Mouse (Mus musculus): ENCODE data around the gene Slc24a2. TPM values are rescaled to one million over a fixed set of nuclear protein-coding genes. Genes with fewer than 3 reads are reported as not detected.
A peak's percentile ranks its signal among the peaks of the same experiment; 100 is the strongest.

The Slc24a2 gene
- polyA plus RNA-seq, 2 experiments: 0.62 to 1.3 TPM

DNA sequence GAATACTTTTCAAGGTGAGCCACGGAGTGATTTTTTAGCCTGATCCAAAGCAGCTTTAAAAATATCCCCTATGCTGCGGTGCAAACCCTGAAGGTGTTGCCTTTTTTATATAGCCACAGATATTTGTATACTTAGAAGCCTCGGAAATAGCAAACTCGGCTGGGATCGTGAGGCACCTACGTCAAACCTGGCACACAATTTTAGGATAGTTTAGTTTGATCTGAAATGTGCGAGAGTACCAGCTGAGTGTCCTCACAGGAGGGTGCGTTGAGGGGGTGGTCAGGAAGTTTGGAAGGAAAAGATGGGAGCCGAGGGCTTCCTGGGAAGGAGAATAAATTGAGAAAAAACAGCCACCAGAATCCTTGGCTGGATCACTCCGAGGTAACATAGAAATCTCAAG lies 194.6 kb downstream of the Slc24a2 start:
- Histone ChIP-seq H3K4me1 (ENCODE audit: control insufficient read depth, insufficient read depth, low read length) (no peaks in the 10 kb centered on the region), H3K27ac (replicated peaks; ENCODE audit: low read depth, low read length) (no peak overlapping the region), H3K27me3 (ENCODE audit: control insufficient read depth, insufficient read depth, low read length) (no peaks in the 10 kb centered on the region), H3K9ac (ENCODE audit: low read depth, low read length, severe bottlenecking) (no peak overlapping the region), H3K4me2 (replicated peaks; ENCODE audit: low read depth, low read length, severe bottlenecking) (no peak overlapping the region), H3K4me3 (replicated peaks; ENCODE audit: low read length) (no peak overlapping the region), H3K9me3 (ENCODE audit: control insufficient read depth, low read length) (no peaks in the 10 kb centered on the region), H3K36me3 (ENCODE audit: control insufficient read depth, insufficient read depth, low read length) (no peaks in the 10 kb centered on the region)
- TF ChIP-seq POLR2A (IDR thresholded peaks at IDR 0.05; ENCODE audit: borderline replicate concordance, extremely low read depth, insufficient read depth, insufficient read length): no peak
- 86% methylated on average over 10 of the region's 10 CpGs for WGBS
- ATAC-seq (ENCODE audit: low FRiP score, low read depth) (no peak), DNase-seq (ENCODE audit: low spot score) (no peak)

DNA sequence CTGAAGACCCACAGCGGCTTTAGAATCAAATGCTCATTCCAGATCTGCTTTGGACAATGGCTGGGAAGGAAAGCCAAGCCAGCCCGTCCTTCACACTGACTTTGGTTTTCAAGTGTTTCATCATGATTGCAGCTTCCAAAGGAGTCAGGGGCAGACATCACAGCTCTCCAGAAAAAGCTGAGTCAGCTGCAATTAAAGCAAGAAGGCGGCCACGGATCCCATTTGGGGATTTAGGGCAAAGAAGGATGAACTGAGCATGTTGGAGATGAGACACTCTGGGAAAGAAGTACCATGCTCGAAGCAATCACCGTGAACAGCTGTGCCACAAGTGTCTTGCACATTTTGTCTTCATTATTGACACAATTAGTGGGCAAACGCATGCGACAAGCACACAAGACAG lies 197.6 kb downstream of the Slc24a2 start:
- Histone ChIP-seq H3K36me3 (ENCODE audit: control insufficient read depth, insufficient read depth, low read length) (no peaks in the 10 kb centered on the region), H3K4me3 (replicated peaks; ENCODE audit: low read length) (no peak overlapping the region), H3K4me1 (ENCODE audit: control insufficient read depth, insufficient read depth, low read length) (no peaks in the 10 kb centered on the region), H3K27me3 (ENCODE audit: control insufficient read depth, insufficient read depth, low read length) (no peaks in the 10 kb centered on the region), H3K9ac (ENCODE audit: low read depth, low read length, severe bottlenecking) (no peak overlapping the region), H3K9me3 (ENCODE audit: control insufficient read depth, low read length) (no peaks in the 10 kb centered on the region), H3K27ac (replicated peaks; ENCODE audit: low read depth, low read length) (no peak overlapping the region), H3K4me2 (replicated peaks; ENCODE audit: low read depth, low read length, severe bottlenecking) (no peak overlapping the region)
- DNase-seq (ENCODE audit: low spot score) (no peak), ATAC-seq (ENCODE audit: low FRiP score, low read depth) (no peak)
- WGBS: 87% methylated on average over 8 of the region's 8 CpGs
- TF ChIP-seq POLR2A (IDR thresholded peaks at IDR 0.05; ENCODE audit: borderline replicate concordance, extremely low read depth, insufficient read depth, insufficient read length): no peak

DNA sequence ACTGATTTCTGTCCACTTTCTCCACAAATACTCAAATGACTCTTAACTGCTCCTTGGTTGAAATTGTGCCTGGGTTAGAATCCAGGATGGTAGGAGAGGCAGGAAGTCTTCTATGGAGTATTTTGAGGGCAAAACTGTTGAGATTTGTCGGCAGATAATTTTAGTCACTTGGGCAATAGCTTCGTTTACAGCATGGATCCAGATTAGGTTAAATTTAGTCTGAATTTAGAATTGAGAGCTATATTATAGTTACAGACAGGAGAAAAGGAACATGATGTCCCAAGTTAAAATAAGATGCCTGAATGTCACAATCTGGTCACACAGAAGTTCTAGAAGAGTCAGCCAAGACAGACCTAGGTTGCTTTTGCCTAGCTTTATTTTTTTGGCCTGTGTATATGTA lies 199.2 kb downstream of the Slc24a2 start:
- Histone ChIP-seq H3K4me2 (replicated peaks; ENCODE audit: low read depth, low read length, severe bottlenecking) (no peak overlapping the region), H3K9ac (ENCODE audit: low read depth, low read length, severe bottlenecking) (no peak overlapping the region), H3K9me3 (ENCODE audit: control insufficient read depth, low read length) (no peaks in the 10 kb centered on the region), H3K4me1 (ENCODE audit: control insufficient read depth, insufficient read depth, low read length) (no peaks in the 10 kb centered on the region), H3K4me3 (replicated peaks; ENCODE audit: low read length) (no peak overlapping the region), H3K27me3 (ENCODE audit: control insufficient read depth, insufficient read depth, low read length) (no peaks in the 10 kb centered on the region), H3K36me3 (ENCODE audit: control insufficient read depth, insufficient read depth, low read length) (no peaks in the 10 kb centered on the region), H3K27ac (replicated peaks; ENCODE audit: low read depth, low read length) (no peak overlapping the region)
- DNase-seq (ENCODE audit: low spot score) (no peak), ATAC-seq (ENCODE audit: low FRiP score, low read depth) (no peak)
- 81% methylated on average over 2 of the region's 2 CpGs for WGBS
- no peak for TF ChIP-seq POLR2A (IDR thresholded peaks at IDR 0.05; ENCODE audit: borderline replicate concordance, extremely low read depth, insufficient read depth, insufficient read length)

DNA sequence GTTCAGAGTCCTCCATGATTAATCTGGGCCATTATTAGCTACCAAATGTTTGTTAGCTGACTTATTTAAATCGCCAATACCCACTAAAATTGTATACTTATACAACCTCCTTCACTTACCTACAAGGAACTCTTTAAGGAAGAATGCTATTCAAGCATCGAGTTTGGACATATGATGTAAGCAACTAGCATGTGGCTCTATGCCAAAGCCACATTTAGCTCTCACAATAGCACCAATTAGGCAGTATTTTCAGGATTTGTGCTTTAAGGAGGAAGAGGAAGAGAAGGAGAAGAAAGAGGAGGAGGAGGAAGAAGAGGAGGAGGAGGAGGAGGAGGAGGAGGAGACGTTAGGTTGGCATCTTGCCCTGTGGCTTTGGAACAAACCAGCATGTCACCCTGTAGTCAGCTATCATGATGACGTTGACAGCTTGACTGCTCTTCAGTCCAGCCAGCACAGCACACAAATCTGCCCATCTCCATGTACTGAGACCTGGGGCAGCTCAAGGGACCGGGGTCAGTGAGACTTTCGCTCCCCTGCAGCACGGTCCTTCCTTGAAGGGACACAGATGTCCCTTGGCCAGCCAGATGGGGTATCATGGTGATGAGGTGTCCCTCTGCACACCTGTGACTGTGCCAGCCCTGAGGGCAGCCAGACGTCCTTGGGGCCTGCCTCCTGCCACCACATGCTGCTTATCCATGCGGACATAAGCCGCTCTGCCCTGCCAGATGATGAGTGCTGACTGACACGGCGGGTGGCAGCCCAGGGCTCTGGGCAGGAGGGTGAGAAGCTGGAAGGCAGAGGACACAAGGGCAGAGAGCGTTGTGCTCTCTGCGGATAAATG lies 203.7 kb downstream of the Slc24a2 start:
- ATAC-seq (ENCODE audit: low FRiP score, low read depth) (no peak), DNase-seq (ENCODE audit: low spot score) (no peak)
- no peak for TF ChIP-seq POLR2A (IDR thresholded peaks at IDR 0.05; ENCODE audit: borderline replicate concordance, extremely low read depth, insufficient read depth, insufficient read length)
- 0 out of 2 replicates have a peak, but pooled peaks cover 3% of the 10 kb centered on the region for H3K4me1 ChIP-seq (ENCODE audit: control insufficient read depth, insufficient read depth, low read length)
- WGBS: 72% methylated on average over 12 of the region's 14 CpGs
- H3K36me3 ChIP-seq (ENCODE audit: control insufficient read depth, insufficient read depth, low read length): no peaks in the 10 kb centered on the region
- H3K9ac ChIP-seq (ENCODE audit: low read depth, low read length, severe bottlenecking): no peak overlapping the region
- H3K27me3 ChIP-seq (ENCODE audit: control insufficient read depth, insufficient read depth, low read length): no peaks in the 10 kb centered on the region
- H3K4me2 ChIP-seq (replicated peaks; ENCODE audit: low read depth, low read length, severe bottlenecking): no peak overlapping the region
- H3K4me3 ChIP-seq (replicated peaks; ENCODE audit: low read length): no peak overlapping the region
- H3K27ac ChIP-seq (replicated peaks; ENCODE audit: low read depth, low read length): no peak overlapping the region
- no peaks in the 10 kb centered on the region for H3K9me3 ChIP-seq (ENCODE audit: control insufficient read depth, low read length)

DNA sequence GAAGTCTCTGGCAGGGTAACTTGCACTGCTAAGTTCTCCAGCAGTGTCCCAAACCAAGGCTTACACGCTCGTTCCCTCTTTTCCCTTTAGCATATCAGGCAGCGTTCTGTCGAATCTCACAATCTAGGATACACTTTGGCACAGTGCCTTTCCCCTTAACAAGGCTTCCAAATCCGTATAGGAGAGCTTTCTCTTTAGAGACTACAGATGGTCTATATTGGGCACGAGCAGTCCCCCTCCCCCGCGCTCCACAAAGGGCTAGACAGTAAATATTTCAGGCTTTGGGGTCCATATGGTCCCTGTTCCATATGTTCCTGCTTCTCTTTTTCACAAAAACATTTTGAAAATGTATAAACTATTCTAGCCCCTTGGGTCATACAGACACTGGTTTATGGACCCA lies 205.7 kb downstream of the Slc24a2 start:
- DNase-seq (ENCODE audit: low spot score) (peak; percentile 17), ATAC-seq (ENCODE audit: low FRiP score, low read depth) (no peak)
- no peak overlapping the region for H3K9ac ChIP-seq (ENCODE audit: low read depth, low read length, severe bottlenecking)
- TF ChIP-seq POLR2A (IDR thresholded peaks at IDR 0.05; ENCODE audit: borderline replicate concordance, extremely low read depth, insufficient read depth, insufficient read length): no peak
- H3K27me3 ChIP-seq (ENCODE audit: control insufficient read depth, insufficient read depth, low read length): no peaks in the 10 kb centered on the region
- no peak overlapping the region for H3K4me2 ChIP-seq (replicated peaks; ENCODE audit: low read depth, low read length, severe bottlenecking)
- 60% methylated on average over 8 of the region's 8 CpGs for WGBS
- no peaks in the 10 kb centered on the region for H3K9me3 ChIP-seq (ENCODE audit: control insufficient read depth, low read length)
- 0 out of 2 replicates have a peak, but pooled peaks cover 3% of the 10 kb centered on the region for H3K4me1 ChIP-seq (ENCODE audit: control insufficient read depth, insufficient read depth, low read length)
- H3K27ac ChIP-seq (replicated peaks; ENCODE audit: low read depth, low read length): no peak overlapping the region
- no peak overlapping the region for H3K4me3 ChIP-seq (replicated peaks; ENCODE audit: low read length)
- H3K36me3 ChIP-seq (ENCODE audit: control insufficient read depth, insufficient read depth, low read length): no peaks in the 10 kb centered on the region

Measured in limb, embryonic 14.5 days (tissue).